Mouse (Mus musculus) liver, embryonic 14.5 days (tissue): ENCODE results near the gene Por.

ENCODE experiments used
- CTCF ChIP-seq: IDR thresholded peaks from 2 replicates; pipeline ENCODE4 v1.5.1; 2016; ENCODE audit warnings: antibody characterized with exemption, low read depth, control low read depth
- EP300 ChIP-seq: IDR thresholded peaks from 2 replicates; pipeline ENCODE4 v1.6.1; 2016; ENCODE audit warnings: antibody characterized with exemption, low read depth

DNA sequence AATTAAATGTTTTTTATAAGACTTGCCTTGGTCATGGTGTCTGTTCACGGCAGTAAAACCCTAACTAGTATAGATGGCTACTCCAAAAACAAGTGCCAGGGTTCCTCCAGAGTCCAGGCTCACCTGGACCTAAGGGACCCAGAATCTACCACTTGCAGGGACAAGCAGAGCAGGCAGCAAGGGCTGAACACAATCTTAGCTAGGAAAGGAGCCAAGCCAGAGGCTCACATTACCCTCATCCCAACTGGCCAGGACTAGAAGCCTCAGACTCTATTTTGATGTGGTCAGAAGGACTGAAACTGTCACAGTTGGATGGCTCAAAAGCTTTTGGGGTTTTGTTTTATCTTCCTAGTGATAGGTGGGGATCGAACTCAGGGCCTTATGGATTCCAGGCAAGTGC is 81.8 kb downstream of the Por start:
- TF ChIP-seq CTCF (no peak), EP300 (no peak)
